Mouse (Mus musculus) intestine, embryonic 16.5 days (tissue): Measurements from ENCODE around the gene Prr5l. TPM values are rescaled to one million over a fixed set of nuclear protein-coding genes. Genes with fewer than 3 reads are reported as not detected.

Experiments
- ATAC-seq: fragments of 200-750 bp; cut with Nextera tagmentation; 2 replicates; pipeline ENCODE4 v1.8.0; 2017; ENCODE audit warnings: moderate TSS enrichment, moderate library complexity
- H3K27ac ChIP-seq: fragments of 300-500 bp; sonication (generic); 2 replicates; pipeline ENCODE4 v1.5.1; 2014; ENCODE audit warnings: mild to moderate bottlenecking, low read length
- H3K27me3 ChIP-seq: fragments of 300-500 bp; sonication (generic); replicated peaks from 2 replicates; pipeline ENCODE4 v1.6.1; 2014; ENCODE audit warnings: low read length, control low read depth, mixed read lengths; ENCODE audit not compliant: control insufficient read depth, insufficient read depth
- H3K36me3 ChIP-seq: fragments of 300-500 bp; sonication (generic); 2 replicates; pipeline ENCODE4 v1.6.1; 2014; ENCODE audit warnings: low read length, control low read depth; ENCODE audit not compliant: control insufficient read depth, insufficient read depth
- H3K4me1 ChIP-seq: fragments of 300-500 bp; sonication (generic); 2 replicates; pipeline ENCODE4 v1.6.1; 2014; ENCODE audit warnings: low read length, control low read depth, mixed read lengths; ENCODE audit not compliant: control insufficient read depth, insufficient read depth
- H3K4me2 ChIP-seq: fragments of 300-500 bp; sonication (generic); 2 replicates; pipeline ENCODE4 v1.6.1; 2014; ENCODE audit warnings: low read depth, low read length, control low read depth
- H3K4me3 ChIP-seq: fragments of 300-500 bp; sonication (generic); 2 replicates; pipeline ENCODE4 v1.5.1; 2014; ENCODE audit warnings: mild to moderate bottlenecking, low read length
- H3K9ac ChIP-seq: fragments of 300-500 bp; sonication (generic); 2 replicates; pipeline ENCODE4 v1.6.1; 2014; ENCODE audit warnings: low read depth, low read length
- H3K9me3 ChIP-seq: fragments of 300-500 bp; sonication (generic); 2 replicates; pipeline ENCODE4 v1.6.1; 2016; ENCODE audit warnings: low read length, control low read depth; ENCODE audit not compliant: control insufficient read depth
- WGBS: fragments of 180-500 bp; shearing (Covaris S2); extraction: QIAGEN DNeasy Blood & Tissue Kit; methylation state at CpG from one replicate; pipeline ENCODE4 v1.1.7; 2014; 5-methylcytosine and 5-hydroxymethylcytosine counted together
- polyA plus RNA-seq: library from polyadenylated mRNA; unstranded; fragments of >200 nt; fragmentation: Nextera tagmentation; extraction: Ambion mirVana; gene quantifications from 2 replicates; pipeline ENCODE4 v1.2.1, GENCODE M21; 2015

Gene Prr5l
- polyA plus RNA-seq, 1 experiment from 2014 or later = 23.9 TPM

GRCm38 (mm10) chr2:101908773-101909172, 25.9 kb upstream of the Prr5l start:
- no peak for ATAC-seq

GRCm38 (mm10) chr2:101907386-101908022, 24.7 kb upstream of the Prr5l start:
- peaks cover 4% of the 10 kb centered on the region; the same call in 1 of the 2 replicates for H3K4me1 ChIP-seq
- no peak for ATAC-seq
- H3K9ac ChIP-seq = no peak overlapping the region
- H3K27ac ChIP-seq = no peak overlapping the region
- WGBS = 76% methylated on average over 10 of the region's 10 CpGs
- H3K4me3 ChIP-seq = no peak overlapping the region
- no peaks in the 10 kb centered on the region for H3K36me3 ChIP-seq
- no peaks in the 10 kb centered on the region for H3K9me3 ChIP-seq
- no peak overlapping the region for H3K4me2 ChIP-seq
- H3K27me3 ChIP-seq = no peaks in the 10 kb centered on the region

More at GRCm38 (mm10) chr2:101908773-101909172, 25.9 kb upstream of the Prr5l start:
- Histone ChIP-seq H3K4me2 (no peak overlapping the region), H3K4me1 (peaks cover 4% of the 10 kb centered on the region; the same call in 1 of the 2 replicates), H3K36me3 (no peaks in the 10 kb centered on the region), H3K27me3 (no peaks in the 10 kb centered on the region), H3K4me3 (no peak overlapping the region), H3K9me3 (no peaks in the 10 kb centered on the region), H3K27ac (no peak overlapping the region), H3K9ac (no peak overlapping the region)
- WGBS = 74% methylated on average over 13 of the region's 13 CpGs

- Histone ChIP-seq H3K27ac (no peak overlapping the region), H3K4me3 (no peak overlapping the region; the same call in 1 of the 2 replicates), H3K27me3 (no peaks in the 10 kb centered on the region), H3K36me3 (no peaks in the 10 kb centered on the region), H3K9ac (no peak overlapping the region), H3K4me1 (peaks cover 4% of the 10 kb centered on the region; the same call in 1 of the 2 replicates), H3K9me3 (no peaks in the 10 kb centered on the region), H3K4me2 (peak overlapping the region; percentile 52)
- WGBS = 69% methylated on average over 5 of the region's 5 CpGs
- ATAC-seq = no peak; the same call in none of the 2 replicates
Measured at GRCm38 (mm10) chr2:101906379-101906690, 23.5 kb upstream of the Prr5l start.

- H3K4me3 ChIP-seq = peak overlapping the region; percentile 26
- WGBS = 23% methylated on average over 21 of the region's 21 CpGs
- peak overlapping the region; percentile 52 for H3K4me2 ChIP-seq
- H3K9ac ChIP-seq = peak overlapping the region; percentile 51
- H3K27me3 ChIP-seq = no peaks in the 10 kb centered on the region
- ATAC-seq = peak; percentile 86
- no peaks in the 10 kb centered on the region for H3K36me3 ChIP-seq
- H3K4me1 ChIP-seq = peaks cover 4% of the 10 kb centered on the region; the same call in 1 of the 2 replicates
- no peaks in the 10 kb centered on the region for H3K9me3 ChIP-seq
- H3K27ac ChIP-seq = no peak overlapping the region
Measured at GRCm38 (mm10) chr2:101905534-101906378, 22.9 kb upstream of the Prr5l start.

GRCm38 (mm10) chr2:101902196-101902595, 19.4 kb upstream of the Prr5l start:
- Histone ChIP-seq H3K9me3 (no peaks in the 10 kb centered on the region), H3K36me3 (no peaks in the 10 kb centered on the region), H3K27me3 (no peaks in the 10 kb centered on the region), H3K9ac (no peak overlapping the region), H3K4me3 (no peak overlapping the region), H3K27ac (no peak overlapping the region), H3K4me2 (no peak overlapping the region), H3K4me1 (peaks cover 4% of the 10 kb centered on the region; the same call in 1 of the 2 replicates)
- no peak for ATAC-seq
- WGBS = 84% methylated on average over 4 of the region's 4 CpGs

GRCm38 (mm10) chr2:101896425-101897204, 13.8 kb upstream of the Prr5l start:
- WGBS = 67% methylated on average over 10 of the region's 10 CpGs
- no peaks in the 10 kb centered on the region; the same call in 1 of the 2 replicates for H3K36me3 ChIP-seq
- no peaks in the 10 kb centered on the region for H3K4me1 ChIP-seq
- no peak overlapping the region for H3K27ac ChIP-seq
- H3K27me3 ChIP-seq = no peaks in the 10 kb centered on the region
- no peaks in the 10 kb centered on the region for H3K9me3 ChIP-seq
- ATAC-seq = peak; percentile 66; the same call in 1 of the 2 replicates
- no peak overlapping the region for H3K4me3 ChIP-seq
- no peak overlapping the region for H3K4me2 ChIP-seq
- H3K9ac ChIP-seq = no peak overlapping the region

- Histone ChIP-seq H3K4me2 (no peak overlapping the region), H3K27ac (no peak overlapping the region), H3K36me3 (no peaks in the 10 kb centered on the region; the same call in 1 of the 2 replicates), H3K9ac (no peak overlapping the region), H3K9me3 (no peaks in the 10 kb centered on the region), H3K27me3 (no peaks in the 10 kb centered on the region), H3K4me1 (no peaks in the 10 kb centered on the region), H3K4me3 (no peak overlapping the region)
- WGBS = 90% methylated on average over 3 of the region's 3 CpGs
- no peak for ATAC-seq
Measured at GRCm38 (mm10) chr2:101894126-101894525, 11.3 kb upstream of the Prr5l start.

GRCm38 (mm10) chr2:101891143-101891542, 8.3 kb upstream of the Prr5l start:
- WGBS = 55% methylated on average over 7 of the region's 7 CpGs
- no peaks in the 10 kb centered on the region for H3K9me3 ChIP-seq
- H3K27me3 ChIP-seq = no peaks in the 10 kb centered on the region
- H3K4me2 ChIP-seq = no peak overlapping the region
- H3K27ac ChIP-seq = no peak overlapping the region
- no peaks in the 10 kb centered on the region; the same call in 1 of the 2 replicates for H3K36me3 ChIP-seq
- peaks cover 4% of the 10 kb centered on the region for H3K4me1 ChIP-seq
- no peak overlapping the region for H3K4me3 ChIP-seq
- H3K9ac ChIP-seq = no peak overlapping the region
- no peak for ATAC-seq

- H3K36me3 ChIP-seq = no peaks in the 10 kb centered on the region
- H3K9me3 ChIP-seq = no peaks in the 10 kb centered on the region
- H3K4me1 ChIP-seq = peaks cover 4% of the 10 kb centered on the region
- H3K27me3 ChIP-seq = no peaks in the 10 kb centered on the region
- WGBS = 90% methylated on average over 8 of the region's 8 CpGs
- H3K27ac ChIP-seq = no peak overlapping the region
- H3K4me3 ChIP-seq = no peak overlapping the region
- no peak overlapping the region for H3K9ac ChIP-seq
- ATAC-seq = no peak
- no peak overlapping the region for H3K4me2 ChIP-seq
Measured at GRCm38 (mm10) chr2:101888886-101889285, 6.1 kb upstream of the Prr5l start.
